Mouse (Mus musculus) MEL (cell line): ENCODE measurements around the gene Rnf223.

Source experiments
- CTCF ChIP-seq, 3 experiments: IDR thresholded peaks in 2 of 3; conservative IDR thresholded peaks in 1 of 3; 2 replicates each; pipeline ENCODE4 v1.5.1; 2011 to 2012; ENCODE audit warnings: low read length in 3 of 3, low read depth in 2 of 3, mild to moderate bottlenecking in 2 of 3, improper control_type of control experiment in 1 of 3, inconsistent platforms in 1 of 3, mixed read lengths in 1 of 3, moderate library complexity in 1 of 3; ENCODE audit not compliant: control insufficient read depth in 1 of 3, insufficient read depth in 1 of 3, poor library complexity in 1 of 3, severe bottlenecking in 1 of 3
- MXI1 ChIP-seq: IDR thresholded peaks from 2 replicates; pipeline ENCODE4 v1.6.1; 2011; ENCODE audit warnings: mild to moderate bottlenecking, low read depth, low read length, improper control_type of control experiment
- POLR2A ChIP-seq, 2 experiments: IDR thresholded peaks; 2 replicates each; pipeline ENCODE4 v1.6.1; 2011 to 2012; ENCODE audit warnings: low read length in 2 of 2, mild to moderate bottlenecking in 2 of 2, control low read depth in 1 of 2, improper control_type of control experiment in 1 of 2, low read depth in 1 of 2, moderate library complexity in 1 of 2; ENCODE audit not compliant: control insufficient read depth in 1 of 2, insufficient read depth in 1 of 2, poor library complexity in 1 of 2

- TF ChIP-seq MXI1 (no peak), CTCF (IDR thresholded peaks at IDR 0.05 in 2 of 3, conservative IDR thresholded peaks at IDR 0.05 in 1 of 3; ENCODE audit: control insufficient read depth in 1 of 3, insufficient read depth in 1 of 3, low read depth in 2 of 3, low read length in 3 of 3, poor library complexity in 1 of 3, severe bottlenecking in 1 of 3) (no peak), POLR2A (IDR thresholded peaks at IDR 0.05; ENCODE audit: control insufficient read depth in 1 of 2, insufficient read depth in 1 of 2, low read depth in 1 of 2, low read length in 2 of 2, poor library complexity in 1 of 2) (no peak)
Measured at GRCm38 (mm10) chr4:156087398-156088087, 42.8 kb upstream of the Rnf223 start.
